Mouse (Mus musculus) brown adipose tissue, adult 24 weeks (tissue): ENCODE measurements around the gene Ccdc181. TPM values are rescaled to one million over a fixed set of nuclear protein-coding genes. Genes with fewer than 3 reads are reported as not detected.

Experiments
- H3K27ac ChIP-seq: fragments of 200-500 bp; replicated peaks from 2 replicates; pipeline ENCODE4 v1.5.1; 2012; ENCODE audit warnings: low read depth, mild to moderate bottlenecking, low read length
- H3K4me1 ChIP-seq: fragments of 200-500 bp; 2 replicates; pipeline ENCODE4 v1.6.1; 2012; ENCODE audit warnings: low read length, mixed read lengths; ENCODE audit not compliant: control insufficient read depth, insufficient read depth, insufficient read length
- H3K4me3 ChIP-seq: fragments of 200-500 bp; 2 replicates; pipeline ENCODE4 v1.5.1; 2012; ENCODE audit warnings: low read depth, mild to moderate bottlenecking, low read length, moderate library complexity; ENCODE audit not compliant: insufficient read depth
- polyA plus RNA-seq: library from polyadenylated mRNA; stranded (reverse); fragments of >200 nt; gene quantifications from 2 replicates; pipeline ENCODE4 v1.2.4, GENCODE M21; 2012; ENCODE audit not compliant: missing spikeins, insufficient read depth, insufficient read length

The Ccdc181 gene
- polyA plus RNA-seq, 1 experiment = 7.7 TPM

- H3K4me3 ChIP-seq = no peak overlapping the region
- no peak overlapping the region for H3K27ac ChIP-seq
- no peaks in the 10 kb centered on the region for H3K4me1 ChIP-seq
Observed at GRCm38 (mm10) chr1:164315266-164315665, 39.9 kb downstream of the Ccdc181 start.

- no peak overlapping the region for H3K4me3 ChIP-seq
- no peaks in the 10 kb centered on the region for H3K4me1 ChIP-seq
- no peak overlapping the region for H3K27ac ChIP-seq
Observed at GRCm38 (mm10) chr1:164316697-164317096, 41.3 kb downstream of the Ccdc181 start.

GRCm38 (mm10) chr1:164317261-164317660 lies 41.9 kb downstream of the Ccdc181 start:
- no peak overlapping the region for H3K4me3 ChIP-seq
- no peaks in the 10 kb centered on the region for H3K4me1 ChIP-seq
- no peak overlapping the region for H3K27ac ChIP-seq

GRCm38 (mm10) chr1:164318474-164318873 lies 43.1 kb downstream of the Ccdc181 start:
- H3K27ac ChIP-seq = no peak overlapping the region
- H3K4me3 ChIP-seq = no peak overlapping the region
- H3K4me1 ChIP-seq = no peaks in the 10 kb centered on the region

GRCm38 (mm10) chr1:164319542-164320140 lies 44.3 kb downstream of the Ccdc181 start:
- H3K4me3 ChIP-seq = no peak overlapping the region
- no peak overlapping the region for H3K27ac ChIP-seq
- H3K4me1 ChIP-seq = no peaks in the 10 kb centered on the region

GRCm38 (mm10) chr1:164320731-164321130 lies 45.3 kb downstream of the Ccdc181 start:
- no peak overlapping the region for H3K4me3 ChIP-seq
- H3K27ac ChIP-seq = no peak overlapping the region
- no peaks in the 10 kb centered on the region for H3K4me1 ChIP-seq

GRCm38 (mm10) chr1:164321408-164321807 lies 46.0 kb downstream of the Ccdc181 start:
- Histone ChIP-seq H3K4me3 (no peak overlapping the region), H3K27ac (no peak overlapping the region), H3K4me1 (no peaks in the 10 kb centered on the region)

GRCm38 (mm10) chr1:164322987-164323650 lies 47.7 kb downstream of the Ccdc181 start:
- no peak overlapping the region for H3K4me3 ChIP-seq
- H3K4me1 ChIP-seq = no peaks in the 10 kb centered on the region
- H3K27ac ChIP-seq = no peak overlapping the region

- Histone ChIP-seq H3K4me1 (no peaks in the 10 kb centered on the region), H3K27ac (no peak overlapping the region), H3K4me3 (no peak overlapping the region)
Observed at GRCm38 (mm10) chr1:164324221-164324620, 48.8 kb downstream of the Ccdc181 start.

GRCm38 (mm10) chr1:164324878-164325277 lies 49.5 kb downstream of the Ccdc181 start:
- Histone ChIP-seq H3K27ac (no peak overlapping the region), H3K4me1 (no peaks in the 10 kb centered on the region), H3K4me3 (no peak overlapping the region)

GRCm38 (mm10) chr1:164326600-164327155 lies 51.3 kb downstream of the Ccdc181 start:
- H3K4me1 ChIP-seq = no peaks in the 10 kb centered on the region
- H3K4me3 ChIP-seq = no peak overlapping the region
- no peak overlapping the region for H3K27ac ChIP-seq

GRCm38 (mm10) chr1:164327764-164328163 lies 52.4 kb downstream of the Ccdc181 start:
- no peaks in the 10 kb centered on the region for H3K4me1 ChIP-seq
- no peak overlapping the region for H3K4me3 ChIP-seq
- no peak overlapping the region for H3K27ac ChIP-seq

- H3K27ac ChIP-seq = no peak overlapping the region
- H3K4me1 ChIP-seq = no peaks in the 10 kb centered on the region
- H3K4me3 ChIP-seq = no peak overlapping the region
Observed at GRCm38 (mm10) chr1:164332559-164332958, 57.2 kb downstream of the Ccdc181 start.

GRCm38 (mm10) chr1:164335435-164335834 lies 60.0 kb downstream of the Ccdc181 start:
- Histone ChIP-seq H3K4me3 (no peak overlapping the region), H3K27ac (no peak overlapping the region), H3K4me1 (no peaks in the 10 kb centered on the region)

GRCm38 (mm10) chr1:164335846-164336245 lies 60.5 kb downstream of the Ccdc181 start:
- H3K4me3 ChIP-seq = no peak overlapping the region
- H3K27ac ChIP-seq = no peak overlapping the region
- no peaks in the 10 kb centered on the region for H3K4me1 ChIP-seq
